ENCODE assay signal across 15 mouse cellular contexts in genomic region chr2:18956945-18957344, GRCm38 (mm10). TPM values are rescaled to one million over a fixed set of nuclear protein-coding genes. Genes with fewer than 3 reads are reported as not detected.
DNase-seq lines count a peak whose midpoint lies in the region; ATAC-seq and TF ChIP-seq lines count a peak whose summit lies in the region.
"Had no signal": no experiment of that assay in that cellular context is flagged by ENCODE, and none has a peak within 500 bp of the region (broad histone marks: within the 10 kb centered on the region; RNA-seq: fewer than 3 reads in every experiment).

No protein-coding gene starts in this region.

- no peak for TF ChIP-seq POLR2A in olfactory bulb, adult 2 months (IDR thresholded peaks at IDR 0.05; ENCODE audit: insufficient read depth, low read depth, low read length)

- H3K4me3 ChIP-seq in heart, embryonic 13.5 days, result peak overlapping the region; percentile 0; the same call in 1 of the 2 replicates
- peak overlapping the region; percentile 88 for H3K4me3 ChIP-seq in megakaryocyte, embryonic 14.5 days (replicated peaks)
- no peak overlapping the region for H3K4me3 ChIP-seq in liver, embryonic 11.5 days (ENCODE audit: low read depth, low read length)
- no peak overlapping the region for H3K4me3 ChIP-seq in olfactory bulb, adult 2 months (ENCODE audit: insufficient read depth, low read depth, low read length)
- H3K4me3 ChIP-seq: gastrocnemius, adult 2 months; limb, embryonic 13.5 days; neural tube, embryonic 13.5 days had no signal

- WGBS in heart, embryonic 13.5 days, result 14% methylated on average over 7 of the region's 7 CpGs
- 28% methylated on average over 7 of the region's 7 CpGs for WGBS in liver, embryonic 11.5 days
- 20% methylated on average over 7 of the region's 7 CpGs for WGBS in olfactory bulb, adult 2 months

- H3K4me1 ChIP-seq in heart, embryonic 13.5 days, result peaks cover 62% of the 10 kb centered on the region
- peaks cover 100% of the 10 kb centered on the region for H3K4me1 ChIP-seq in megakaryocyte, embryonic 14.5 days
- H3K4me1 ChIP-seq in liver, embryonic 11.5 days (replicated peaks; ENCODE audit: control insufficient read depth, insufficient read depth, low read length), result peaks cover 78% of the 10 kb centered on the region
- H3K4me1 ChIP-seq in olfactory bulb, adult 2 months (ENCODE audit: control insufficient read depth, insufficient read depth, low read length), result peaks cover 16% of the 10 kb centered on the region

- H3K36me3 ChIP-seq in heart, embryonic 13.5 days, result no peaks in the 10 kb centered on the region
- peaks cover 16% of the 10 kb centered on the region for H3K36me3 ChIP-seq in megakaryocyte, embryonic 14.5 days (replicated peaks; ENCODE audit: low read length)
- no peaks in the 10 kb centered on the region for H3K36me3 ChIP-seq in liver, embryonic 11.5 days (ENCODE audit: control insufficient read depth, insufficient read depth, low read length)
- H3K36me3 ChIP-seq: limb, embryonic 13.5 days; neural tube, embryonic 13.5 days had no signal

- DNase-seq in heart, adult 18-20 months, result no peak
- DNase-seq in liver, embryonic 11.5 days (ENCODE audit: low spot score), result no peak
- DNase-seq in cerebellum, adult 9-11 months, result no peak
- DNase-seq: adrenal gland, postnatal 25 days; cerebellum, adult 9-10 months; gastrocnemius, adult 2 months; kidney, adult 8-10 months; lung, postnatal 14 days; right cerebral cortex, postnatal 14 days had no signal

- H3K27ac ChIP-seq in heart, embryonic 13.5 days (replicated peaks), result peak overlapping the region; percentile 51; the same call in 1 of the 2 replicates
- H3K27ac ChIP-seq in liver, embryonic 11.5 days (ENCODE audit: low read depth, low read length), result peak overlapping the region; percentile 60
- peak overlapping the region; percentile 39; the same call in 1 of the 2 replicates for H3K27ac ChIP-seq in olfactory bulb, adult 2 months (ENCODE audit: insufficient read depth, low read depth, low read length)
- H3K27ac ChIP-seq: gastrocnemius, adult 2 months; limb, embryonic 13.5 days; neural tube, embryonic 13.5 days had no signal

- no peaks in the 10 kb centered on the region for H3K27me3 ChIP-seq in heart, embryonic 13.5 days (replicated peaks)
- H3K27me3 ChIP-seq in megakaryocyte, embryonic 14.5 days (replicated peaks), result no peaks in the 10 kb centered on the region
- H3K27me3 ChIP-seq in liver, embryonic 11.5 days (replicated peaks; ENCODE audit: control insufficient read depth, insufficient read depth, low read length), result no peaks in the 10 kb centered on the region
- H3K27me3 ChIP-seq: neural tube, embryonic 13.5 days had no signal

- H3K9me3 ChIP-seq in heart, embryonic 13.5 days, result no peaks in the 10 kb centered on the region
- no peaks in the 10 kb centered on the region for H3K9me3 ChIP-seq in megakaryocyte, embryonic 14.5 days
- no peaks in the 10 kb centered on the region for H3K9me3 ChIP-seq in liver, embryonic 11.5 days (ENCODE audit: control insufficient read depth, low read length)
- H3K9me3 ChIP-seq: limb, embryonic 13.5 days; neural tube, embryonic 13.5 days had no signal

- peak overlapping the region; percentile 34; the same call in 1 of the 2 replicates for H3K9ac ChIP-seq in heart, embryonic 13.5 days
- no peak overlapping the region for H3K9ac ChIP-seq in liver, embryonic 11.5 days (ENCODE audit: low read depth, low read length)
- H3K9ac ChIP-seq: limb, embryonic 13.5 days; neural tube, embryonic 13.5 days had no signal

- no peak for TF ChIP-seq CTCF in olfactory bulb, adult 2 months (IDR thresholded peaks at IDR 0.05; ENCODE audit: insufficient read depth, low read depth, low read length)

- no peak for ATAC-seq in heart, embryonic 13.5 days (ENCODE audit: extremely low read depth, insufficient number of reproducible peaks, low FRiP score, low TSS enrichment)
- ATAC-seq in megakaryocyte, adult 5-6 weeks (ENCODE audit: poor library complexity, severe bottlenecking), result no peak
- peak; percentile 45; the same call in 1 of the 2 replicates for ATAC-seq in liver, embryonic 11.5 days (replicated peaks; ENCODE audit: low FRiP score)

- H3K4me2 ChIP-seq in heart, embryonic 13.5 days, result peak overlapping the region; percentile 52
- peak overlapping the region; percentile 30 for H3K4me2 ChIP-seq in liver, embryonic 11.5 days
- H3K4me2 ChIP-seq: limb, embryonic 13.5 days; neural tube, embryonic 13.5 days had no signal

RNA-seq across cellular contexts. Expression of gene Pip4k2a, which starts 41.0 kb away (rescaled TPM):
- polyA plus RNA-seq in heart, embryonic 13.5 days (2015; fragmentation: Nextera tagmentation; extraction: Ambion mirVana), result 5.8 and 6.6 TPM in 2 replicates
- 1 to 10 TPM; 6.3 to 7.7 TPM for total RNA-seq in heart, adult 18-20 months (2021)
- polyA plus RNA-seq in megakaryocyte, embryonic 14.5 days (2012; ENCODE audit: insufficient read depth, low replicate concordance), result 1.6 and 39.5 TPM in 2 replicates
- total RNA-seq in megakaryocyte, adult 5-6 weeks (2015), result 121 and 123 TPM in 2 replicates
- 63.0 and 64.8 TPM in 2 replicates for total RNA-seq in megakaryocyte, adult 5-6 weeks (2017)
- 20.1 and 20.5 TPM in 2 replicates for polyA plus RNA-seq in liver, embryonic 11.5 days (2014; fragmentation: Nextera tagmentation; extraction: Ambion mirVana)
- not detected in 2 replicates for polyA plus RNA-seq in olfactory bulb, adult 2 months (2012; ENCODE audit: insufficient read depth, insufficient read length, low replicate concordance, missing spikeins)

RNA-seq across cellular contexts. Expression of gene 4930426L09Rik, which starts 41.2 kb away (rescaled TPM):
- polyA plus RNA-seq in heart, embryonic 13.5 days (2015; fragmentation: Nextera tagmentation; extraction: Ambion mirVana), result 0.29 TPM in 2 replicates
- total RNA-seq in heart, adult 18-20 months (2021), result not detected
- polyA plus RNA-seq in megakaryocyte, embryonic 14.5 days (2012; ENCODE audit: insufficient read depth, low replicate concordance), result 0.43 TPM in 1 of 2 replicates, not detected in the other
- 2.1 and 3.0 TPM in 2 replicates for total RNA-seq in megakaryocyte, adult 5-6 weeks (2015)
- 0.53 and 0.59 TPM in 2 replicates for total RNA-seq in megakaryocyte, adult 5-6 weeks (2017)
- 0.21 and 0.48 TPM in 2 replicates for polyA plus RNA-seq in liver, embryonic 11.5 days (2014; fragmentation: Nextera tagmentation; extraction: Ambion mirVana)
- not detected in 2 replicates for polyA plus RNA-seq in olfactory bulb, adult 2 months (2012; ENCODE audit: insufficient read depth, insufficient read length, low replicate concordance, missing spikeins)
- total RNA-seq: gastrocnemius, adult 2 months had no signal

Comparison
In these comparisons a context has a peak if more than half of its experiments do, and no peak if none do; other contexts are left out.
1. H3K4me3 ChIP-seq: peak in heart, embryonic 13.5 days (single experiment) and megakaryocyte, embryonic 14.5 days (single experiment); none in liver, embryonic 11.5 days (single experiment) and olfactory bulb, adult 2 months (single experiment).
2. Peak in every context shown above with its lines, with median percentiles within 50 percentile points of each other: H3K27ac ChIP-seq.